26 mouse cellular contexts compared by ENCODE assay signal in the genomic region with DNA sequence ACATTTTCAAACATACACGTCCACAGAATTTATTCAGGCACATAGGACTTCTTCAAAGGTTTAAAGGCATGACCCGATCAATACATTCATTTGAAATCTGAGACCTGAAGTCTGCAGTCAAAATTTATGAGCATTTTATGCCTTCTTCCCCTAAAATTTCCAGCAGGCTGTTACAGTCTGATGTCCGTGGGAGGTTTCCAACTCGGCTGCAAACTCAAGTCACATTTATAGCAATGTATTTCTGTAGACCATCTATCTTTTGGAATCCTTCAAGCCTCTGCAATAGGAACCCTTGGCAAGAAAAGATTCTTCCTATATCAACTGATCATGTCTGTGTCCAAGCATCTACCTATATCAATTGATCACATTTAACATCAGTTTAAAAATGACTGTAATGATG. TPM values are rescaled to one million over a fixed set of nuclear protein-coding genes. Genes with fewer than 3 reads are reported as not detected.
DNase-seq lines count a peak whose midpoint lies in the region; ATAC-seq and TF ChIP-seq lines count a peak whose summit lies in the region.
"Had no signal": no experiment of that assay in that cellular context is flagged by ENCODE, and none has a peak within 500 bp of the region (broad histone marks: within the 10 kb centered on the region; RNA-seq: fewer than 3 reads in every experiment).

No protein-coding gene starts in this region.

- H3K27ac ChIP-seq in cortical plate, adult 2 months (ENCODE audit: insufficient read depth, low read length) = peak overlapping the region; percentile 45; the same call in 1 of the 2 replicates
- no peak overlapping the region for H3K27ac ChIP-seq in hindbrain, embryonic 14.5 days
- H3K27ac ChIP-seq: embryonic facial prominence, embryonic 12.5 days; embryonic facial prominence, embryonic 15.5 days; heart, embryonic 15.5 days; hindbrain, embryonic 10.5 days; hindbrain, embryonic 13.5 days; hindbrain, postnatal 0 days had no signal

- no peak for TF ChIP-seq POLR2A in cortical plate, adult 2 months (IDR thresholded peaks at IDR 0.05; ENCODE audit: extremely low read depth, insufficient read depth, low read length)

- H3K4me1 ChIP-seq in cortical plate, adult 2 months (ENCODE audit: control insufficient read depth, insufficient read depth, low read length) = peaks cover 4% of the 10 kb centered on the region
- H3K4me1 ChIP-seq in hindbrain, embryonic 14.5 days (replicated peaks; ENCODE audit: control insufficient read depth, insufficient read depth, low read length) = no peaks in the 10 kb centered on the region
- H3K4me1 ChIP-seq: embryonic facial prominence, embryonic 12.5 days; embryonic facial prominence, embryonic 15.5 days; heart, embryonic 12.5 days; heart, embryonic 15.5 days; hindbrain, embryonic 10.5 days; hindbrain, embryonic 13.5 days had no signal

- no peak overlapping the region for H3K4me2 ChIP-seq in hindbrain, embryonic 14.5 days (replicated peaks)
- H3K4me2 ChIP-seq: embryonic facial prominence, embryonic 12.5 days; embryonic facial prominence, embryonic 15.5 days; heart, embryonic 12.5 days; heart, embryonic 15.5 days; hindbrain, embryonic 13.5 days had no signal

- H3K27me3 ChIP-seq in hindbrain, embryonic 14.5 days (ENCODE audit: control insufficient read depth, insufficient read depth, low read length) = no peaks in the 10 kb centered on the region
- H3K27me3 ChIP-seq: embryonic facial prominence, embryonic 12.5 days; embryonic facial prominence, embryonic 15.5 days; heart, embryonic 12.5 days; heart, embryonic 15.5 days; hindbrain, embryonic 13.5 days had no signal

- no peaks in the 10 kb centered on the region for H3K36me3 ChIP-seq in hindbrain, embryonic 14.5 days (replicated peaks; ENCODE audit: control insufficient read depth, insufficient read depth)
- H3K36me3 ChIP-seq: embryonic facial prominence, embryonic 12.5 days; embryonic facial prominence, embryonic 15.5 days; heart, embryonic 12.5 days; heart, embryonic 15.5 days; hindbrain, embryonic 10.5 days; hindbrain, embryonic 13.5 days had no signal

- H3K9me3 ChIP-seq in hindbrain, embryonic 14.5 days (ENCODE audit: control insufficient read depth, low read length) = no peaks in the 10 kb centered on the region
- H3K9me3 ChIP-seq: embryonic facial prominence, embryonic 12.5 days; embryonic facial prominence, embryonic 15.5 days; heart, embryonic 12.5 days; heart, embryonic 15.5 days; hindbrain, embryonic 13.5 days had no signal

- H3K9ac ChIP-seq in hindbrain, embryonic 14.5 days = no peak overlapping the region
- H3K9ac ChIP-seq: embryonic facial prominence, embryonic 12.5 days; embryonic facial prominence, embryonic 15.5 days; forebrain, postnatal 0 days; heart, embryonic 12.5 days; heart, embryonic 15.5 days; hindbrain, embryonic 13.5 days had no signal

- TF ChIP-seq CTCF in cortical plate, adult 2 months (IDR thresholded peaks at IDR 0.05; ENCODE audit: extremely low read depth, insufficient read depth, low read length) = no peak

- no peak overlapping the region for H3K4me3 ChIP-seq in cortical plate, adult 2 months (ENCODE audit: insufficient read depth, low read length)
- H3K4me3 ChIP-seq in hindbrain, embryonic 14.5 days (replicated peaks; ENCODE audit: low read length) = no peak overlapping the region
- H3K4me3 ChIP-seq: embryonic facial prominence, embryonic 12.5 days; embryonic facial prominence, embryonic 15.5 days; heart, embryonic 12.5 days; heart, embryonic 15.5 days; hindbrain, embryonic 10.5 days; hindbrain, embryonic 13.5 days had no signal

- ATAC-seq in hindbrain, embryonic 14.5 days (ENCODE audit: low FRiP score) = no peak
- ATAC-seq: CD4-positive, CD25-positive, alpha-beta regulatory T cell, adult 4 months; forebrain, embryonic 14.5 days; forebrain, postnatal 0 days; hindbrain, postnatal 0 days; inflammation-experienced regulatory T-cells, adult 6 months had no signal

- 89% methylated on average over 4 of the region's 4 CpGs for WGBS in hindbrain, embryonic 14.5 days

- DNase-seq in left cerebral cortex, adult 11 months (ENCODE audit: low spot score) = peak; percentile 32
- DNase-seq in left cerebral cortex, adult 9 months (ENCODE audit: low spot score in 2 of 2) = no peak
- peak; percentile 26 to 40 for DNase-seq in right cerebral cortex, adult 2 months (ENCODE audit: low spot score in 2 of 2)
- no peak for DNase-seq in right cerebral cortex, postnatal 14 days
- no peak for DNase-seq in hindbrain, embryonic 14.5 days (ENCODE audit: low spot score)
- DNase-seq: adrenal gland, adult 2 months; adrenal gland, postnatal 14 days; cerebellum, adult 11-12 months; cerebellum, adult 9-10 months; cerebellum, postnatal 14 days; forebrain, postnatal 0 days; gastrocnemius, postnatal 25 days; heart, adult 18-20 months; heart, postnatal 10 days; heart, postnatal 36 days had no signal

RNA-seq across cellular contexts. Expression of a gene that starts 13.4 kb away (rescaled TPM):
- 41.6 and 46.6 TPM in 2 replicates for polyA plus RNA-seq in cortical plate, adult 2 months (2012; rRNA removed)
- 27.7 and 28.1 TPM in 2 replicates for polyA plus RNA-seq in hindbrain, embryonic 14.5 days (2014; fragmentation: Nextera tagmentation; extraction: Ambion mirVana)

Comparison
In these comparisons a context has a peak if more than half of its experiments do, and no peak if none do; other contexts are left out.
1. DNase-seq: peak in left cerebral cortex, adult 11 months (single experiment) and right cerebral cortex, adult 2 months (2 of 2); none in left cerebral cortex, adult 9 months (0 of 2), right cerebral cortex, postnatal 14 days (single experiment) and hindbrain, embryonic 14.5 days (single experiment).